Mouse (Mus musculus) forebrain, embryonic 15.5 days (tissue): ENCODE data around the gene Ugt2b35. TPM values are rescaled to one million over a fixed set of nuclear protein-coding genes. Genes with fewer than 3 reads are reported as not detected.
"Not testable (repeated sequence)": the region's sequence is repeated elsewhere in the genome, so short reads cannot be mapped to it uniquely, and the experiment has no call there.

ENCODE experiments used
- ATAC-seq: fragments of 200-750 bp; cut with Nextera tagmentation; replicated peaks from 2 replicates; pipeline ENCODE4 v1.8.0; 2017; ENCODE audit warnings: mild to moderate bottlenecking, moderate TSS enrichment, moderate library complexity
- H3K27ac ChIP-seq: fragments of 300-500 bp; sonication (generic); replicated peaks from 2 replicates; pipeline ENCODE4 v1.5.1; 2015; ENCODE audit warnings: mild to moderate bottlenecking, inconsistent platforms
- H3K27me3 ChIP-seq: fragments of 300-500 bp; sonication (generic); 2 replicates; pipeline ENCODE4 v1.6.1; 2015; ENCODE audit warnings: inconsistent platforms
- H3K36me3 ChIP-seq: fragments of 300-500 bp; sonication (generic); 2 replicates; pipeline ENCODE4 v1.6.1; 2015; ENCODE audit warnings: mild to moderate bottlenecking, inconsistent platforms
- H3K4me1 ChIP-seq: fragments of 300-500 bp; sonication (generic); 2 replicates; pipeline ENCODE4 v1.6.1; 2015; ENCODE audit warnings: inconsistent platforms
- H3K4me2 ChIP-seq: fragments of 300-500 bp; sonication (generic); replicated peaks from 2 replicates; pipeline ENCODE4 v1.6.1; 2015; ENCODE audit warnings: mild to moderate bottlenecking, inconsistent platforms
- H3K4me3 ChIP-seq: fragments of 300-500 bp; sonication (generic); 2 replicates; pipeline ENCODE4 v1.5.1; 2015; ENCODE audit warnings: mild to moderate bottlenecking, inconsistent platforms
- H3K9ac ChIP-seq: fragments of 300-500 bp; sonication (generic); replicated peaks from 2 replicates; pipeline ENCODE4 v1.6.1; 2015; ENCODE audit warnings: mild to moderate bottlenecking, inconsistent platforms
- H3K9me3 ChIP-seq: fragments of 300-500 bp; sonication (generic); 2 replicates; pipeline ENCODE4 v1.6.1; 2016; ENCODE audit warnings: inconsistent platforms
- WGBS: fragments of 180-500 bp; shearing (Covaris S2); methylation state at CpG from one replicate; pipeline ENCODE4 v1.1.7; 2015; ENCODE audit warnings: mixed read lengths; 5-methylcytosine and 5-hydroxymethylcytosine counted together
- polyA plus RNA-seq: library from polyadenylated mRNA; unstranded; fragments of >200 nt; fragmentation: Nextera tagmentation; extraction: Ambion mirVana; gene quantifications from 2 replicates; pipeline ENCODE4 v1.2.1, GENCODE M21; 2015

Gene Ugt2b35
- polyA plus RNA-seq, result not detected in 2 replicates

DNA sequence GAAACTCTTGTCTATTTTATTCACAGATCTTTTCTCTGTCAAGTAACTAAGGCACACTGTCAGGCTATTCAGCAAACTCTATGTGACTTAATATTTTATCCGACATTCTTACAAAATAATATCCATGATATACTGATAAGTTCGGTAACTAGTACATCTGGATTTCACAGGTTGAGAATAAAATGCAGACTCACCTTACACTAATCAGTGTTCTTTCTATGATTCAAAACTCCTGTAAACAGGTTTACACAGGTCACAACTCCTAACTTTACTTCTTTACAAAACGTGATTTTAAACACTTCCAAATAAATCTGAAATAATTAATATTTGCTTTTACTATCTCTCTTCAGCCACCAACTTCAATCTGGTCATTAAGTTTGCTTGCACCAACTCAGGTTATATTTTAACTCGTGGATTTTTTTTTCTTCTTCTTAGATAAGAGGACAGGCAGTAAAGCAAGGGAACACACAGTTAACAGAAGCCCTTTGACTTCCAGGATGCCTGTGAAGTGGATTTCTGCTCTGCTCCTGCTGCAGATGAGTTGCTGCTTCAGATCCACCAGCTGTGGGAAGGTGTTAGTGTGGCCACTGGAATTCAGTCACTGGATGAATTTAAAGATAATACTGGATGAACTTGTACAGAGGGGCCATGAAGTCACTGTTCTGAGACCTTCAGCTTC lies at the start of gene Ugt2b35:
Gene Ugt2b35 (plus strand): TSS at position 466 of the 679 bp plus-strand sequence.
- no peaks in the 10 kb centered on the region for H3K9me3 ChIP-seq
- H3K36me3 ChIP-seq, result no peaks in the 10 kb centered on the region
- no peak within 1 kb of the TSS for H3K4me3 ChIP-seq
- no peak within 1 kb of the TSS for H3K27ac ChIP-seq
- WGBS, result 84% methylated on average over 4 of the region's 4 CpGs
- H3K9ac ChIP-seq, result no peak within 1 kb of the TSS
- no peak within 1 kb of the TSS for H3K4me2 ChIP-seq
- H3K27me3 ChIP-seq, result no peaks in the 10 kb centered on the region
- no peak for ATAC-seq
- H3K4me1 ChIP-seq, result no peaks in the 10 kb centered on the region

DNA sequence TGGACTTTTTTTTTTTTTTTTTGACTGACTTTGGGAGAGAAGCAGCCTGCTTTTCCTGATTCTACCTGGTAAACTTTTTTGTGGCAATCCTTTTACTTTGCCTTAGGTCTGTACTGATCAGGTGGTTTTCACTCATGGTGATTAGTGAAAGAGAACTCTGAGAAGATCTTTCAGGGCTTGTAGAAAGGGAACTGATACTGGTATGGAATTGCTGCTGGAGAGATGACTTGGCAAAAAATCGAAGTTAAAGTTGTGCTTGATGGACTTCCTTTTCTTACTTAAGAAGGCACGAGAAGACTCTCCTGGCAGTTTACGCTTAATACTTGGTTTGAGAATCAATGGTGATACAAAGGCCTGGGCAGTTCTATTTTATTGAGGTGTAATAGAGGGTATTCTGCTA lies 40.2 kb upstream of the Ugt2b35 start:
- no peak overlapping the region for H3K9ac ChIP-seq
- WGBS, result 84% methylated on average over 3 of the region's 3 CpGs
- H3K27ac ChIP-seq, result no peak overlapping the region
- H3K9me3 ChIP-seq, result no peaks in the 10 kb centered on the region
- no peak for ATAC-seq
- H3K4me1 ChIP-seq, result no peaks in the 10 kb centered on the region
- H3K27me3 ChIP-seq, result no peaks in the 10 kb centered on the region
- no peak overlapping the region for H3K4me2 ChIP-seq
- H3K4me3 ChIP-seq, result no peak overlapping the region
- H3K36me3 ChIP-seq, result no peaks in the 10 kb centered on the region

DNA sequence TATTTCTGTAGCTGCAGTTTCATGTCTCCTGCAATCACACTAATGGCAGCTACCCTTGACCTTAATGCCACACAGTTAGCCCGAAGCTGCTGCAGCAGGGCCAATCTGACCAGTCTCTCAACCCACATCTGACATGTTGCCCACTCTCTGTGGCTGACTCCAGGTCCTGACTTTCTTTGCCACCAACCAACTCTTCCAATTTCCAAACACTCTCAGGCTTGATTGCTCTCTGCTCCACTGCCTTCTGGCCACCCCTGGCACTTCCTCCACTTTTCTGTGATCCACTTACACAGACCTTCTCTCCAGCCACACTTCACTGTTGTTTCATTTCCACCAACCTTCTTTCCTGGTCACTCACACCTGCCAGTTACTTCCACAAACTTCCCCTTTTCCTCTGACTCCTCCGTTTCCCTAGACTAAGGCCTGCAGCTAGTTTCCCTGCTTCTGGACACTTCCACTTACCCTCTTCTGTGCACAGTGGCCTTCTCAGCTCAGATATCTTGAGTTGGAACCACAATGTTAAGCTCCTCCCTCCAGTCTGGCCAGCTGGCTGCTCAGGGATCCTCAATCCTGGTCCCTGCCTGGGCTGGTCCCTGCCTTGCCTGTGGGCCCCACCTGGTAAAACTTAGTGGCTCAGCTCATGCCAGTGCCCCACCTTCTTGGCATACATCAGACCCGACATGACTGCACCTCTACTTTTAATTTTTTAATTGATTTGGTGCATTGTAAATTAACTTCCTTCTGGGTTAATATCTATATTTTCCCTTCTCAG lies 38.9 kb upstream of the Ugt2b35 start:
- Histone ChIP-seq H3K36me3 (no peaks in the 10 kb centered on the region), H3K9me3 (no peaks in the 10 kb centered on the region), H3K27me3 (no peaks in the 10 kb centered on the region), H3K4me3 (no peak overlapping the region), H3K9ac (no peak overlapping the region), H3K4me1 (no peaks in the 10 kb centered on the region), H3K4me2 (no peak overlapping the region), H3K27ac (no peak overlapping the region)
- WGBS, result 90% methylated on average over 3 of the region's 3 CpGs
- no peak for ATAC-seq

DNA sequence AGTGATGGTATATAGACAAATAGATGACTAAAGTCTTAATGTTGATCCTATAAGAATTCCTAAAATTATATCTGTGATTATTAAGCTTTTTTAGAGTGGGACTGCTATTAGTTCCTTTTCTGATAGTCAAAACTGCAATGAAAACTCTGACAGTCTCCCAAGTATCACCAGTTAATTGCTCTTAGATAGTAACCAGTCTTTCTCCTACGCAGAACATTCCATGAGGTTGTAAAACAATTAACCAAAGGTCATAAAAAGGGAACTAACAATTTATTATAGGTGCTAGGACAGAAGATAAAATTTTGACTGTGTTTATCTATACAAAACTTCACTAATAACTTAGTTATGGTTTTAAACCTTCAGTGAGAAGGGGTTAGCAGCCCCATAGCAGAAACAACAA lies 37.8 kb upstream of the Ugt2b35 start:
- H3K27ac ChIP-seq, H3K9me3 ChIP-seq, H3K36me3 ChIP-seq, H3K27me3 ChIP-seq, H3K4me2 ChIP-seq, H3K4me3 ChIP-seq, H3K4me1 ChIP-seq, H3K9ac ChIP-seq, ATAC-seq: not testable (repeated sequence)
- WGBS, result 91% methylated on average over 1 of the region's 1 CpGs

DNA sequence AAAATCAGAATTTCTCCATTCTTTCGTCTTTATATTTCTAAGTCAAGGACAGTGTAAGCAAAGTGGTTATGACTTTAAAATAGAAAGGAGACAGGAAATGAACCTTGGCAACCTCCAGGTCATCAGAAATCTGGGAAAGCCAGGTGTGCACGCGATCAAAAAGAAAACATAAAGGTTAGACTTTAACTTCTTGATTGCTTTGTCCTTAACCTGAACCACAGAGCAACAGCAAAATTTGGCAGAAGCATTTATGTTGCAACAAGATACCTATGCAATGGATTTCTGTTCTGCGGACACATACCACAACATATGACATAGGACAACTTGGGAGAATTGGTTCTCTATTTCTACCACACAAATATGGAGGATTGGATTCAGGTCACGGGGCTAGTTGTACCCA lies 33.4 kb upstream of the Ugt2b35 start:
- not testable (repeated sequence) for H3K27ac ChIP-seq, H3K27me3 ChIP-seq, H3K9ac ChIP-seq, H3K4me2 ChIP-seq, H3K36me3 ChIP-seq, H3K4me1 ChIP-seq, H3K9me3 ChIP-seq, H3K4me3 ChIP-seq, ATAC-seq
- WGBS, result 95% methylated on average over 5 of the region's 5 CpGs

DNA sequence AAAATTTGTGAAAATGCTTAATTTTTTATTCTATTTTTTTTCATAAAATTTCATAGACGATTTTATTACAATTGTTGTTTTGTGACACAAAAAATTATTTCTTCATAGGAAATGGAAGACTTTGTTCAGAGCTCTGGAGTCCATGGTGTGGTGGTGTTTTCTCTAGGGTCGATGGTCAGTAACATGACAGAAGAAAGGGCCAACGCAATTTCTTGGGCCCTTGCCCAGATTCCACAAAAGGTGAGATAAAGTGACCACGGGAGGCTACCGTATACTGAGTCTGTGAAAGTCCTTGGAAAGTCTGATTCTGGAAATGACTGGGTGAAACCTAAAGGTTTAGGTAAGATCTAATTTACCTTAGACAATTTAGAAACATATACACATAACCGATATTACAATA lies 4.1 kb downstream of the Ugt2b35 start:
- H3K27ac ChIP-seq, result no peak overlapping the region
- WGBS, result 88% methylated on average over 6 of the region's 6 CpGs

DNA sequence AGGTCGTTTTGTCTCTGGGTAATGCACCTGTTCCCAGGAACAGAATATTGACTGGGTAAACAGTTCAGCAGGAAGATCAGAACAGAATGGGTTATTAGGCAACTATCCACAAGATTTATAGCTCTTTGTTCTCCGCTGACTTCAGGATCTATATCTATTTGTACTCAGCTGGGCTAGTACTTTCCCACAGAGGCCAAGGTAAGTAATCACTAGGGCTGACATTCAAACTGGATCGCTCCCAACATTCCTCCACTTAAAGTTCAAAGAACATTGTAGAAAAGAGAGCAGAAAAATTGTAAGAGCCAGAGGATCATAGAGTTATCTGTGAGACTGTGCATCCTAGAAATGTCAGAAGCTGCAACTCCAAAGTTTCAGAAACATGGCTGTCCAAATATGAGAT lies 14.8 kb downstream of the Ugt2b35 start:
- ATAC-seq, result no peak
- no peak overlapping the region for H3K4me3 ChIP-seq
- 88% methylated on average over 3 of the region's 3 CpGs for WGBS

More for the DNA sequence above, 4.1 kb downstream of the Ugt2b35 start:
- Histone ChIP-seq H3K9me3 (no peaks in the 10 kb centered on the region), H3K27me3 (no peaks in the 10 kb centered on the region), H3K4me1 (no peaks in the 10 kb centered on the region), H3K9ac (no peak overlapping the region), H3K36me3 (no peaks in the 10 kb centered on the region), H3K4me3 (no peak overlapping the region), H3K4me2 (no peak overlapping the region)
- no peak for ATAC-seq

DNA sequence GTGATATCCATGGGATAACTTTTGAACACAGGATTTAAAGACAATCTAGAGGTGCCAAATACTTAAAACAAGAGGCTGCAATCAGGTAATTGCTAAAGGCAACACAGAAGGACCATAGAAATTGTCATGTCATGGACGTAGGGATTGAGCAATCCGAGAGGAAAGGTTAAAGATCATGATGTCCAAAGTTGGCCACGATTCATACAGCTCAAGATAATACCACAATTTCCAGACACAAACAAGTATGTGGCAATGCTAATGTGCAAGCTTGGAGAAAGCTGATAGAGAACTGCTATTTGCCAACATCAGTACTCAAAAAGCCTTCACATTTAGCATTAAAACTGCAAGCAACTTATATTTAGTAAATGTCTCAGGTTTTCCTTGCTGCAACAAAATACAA lies 26.7 kb downstream of the Ugt2b35 start:
- Histone ChIP-seq H3K9ac (no peak overlapping the region), H3K4me1 (no peaks in the 10 kb centered on the region), H3K27ac (no peak overlapping the region), H3K4me2 (no peak overlapping the region), H3K9me3 (no peaks in the 10 kb centered on the region), H3K27me3 (no peaks in the 10 kb centered on the region), H3K4me3 (no peak overlapping the region), H3K36me3 (no peaks in the 10 kb centered on the region)
- ATAC-seq, result no peak
- WGBS, result 82% methylated on average over 3 of the region's 3 CpGs

More for the DNA sequence above, 14.8 kb downstream of the Ugt2b35 start:
- Histone ChIP-seq H3K27me3 (no peaks in the 10 kb centered on the region), H3K4me2 (no peak overlapping the region), H3K9me3 (no peaks in the 10 kb centered on the region), H3K4me1 (no peaks in the 10 kb centered on the region), H3K27ac (no peak overlapping the region), H3K36me3 (no peaks in the 10 kb centered on the region), H3K9ac (no peak overlapping the region)

DNA sequence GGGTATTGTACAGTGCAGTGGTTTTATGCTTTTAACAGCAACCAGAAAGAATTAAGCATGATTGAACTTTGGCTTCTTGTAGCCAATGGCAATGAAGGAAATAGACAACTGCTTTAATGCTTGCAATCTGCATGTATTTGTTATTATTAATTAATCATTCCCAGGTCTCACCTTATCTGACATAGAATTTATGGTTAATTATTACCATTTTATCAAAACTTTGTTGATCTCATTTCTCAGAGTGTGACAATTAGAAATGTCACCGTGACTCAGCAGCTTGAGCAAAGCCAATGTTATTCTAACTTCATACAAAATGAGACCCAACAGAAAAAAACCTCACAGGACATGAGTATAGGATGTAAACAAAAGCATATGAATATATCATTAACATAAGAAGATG lies 30.0 kb downstream of the Ugt2b35 start:
- no peaks in the 10 kb centered on the region for H3K27me3 ChIP-seq
- no peaks in the 10 kb centered on the region for H3K9me3 ChIP-seq
- no peak for ATAC-seq
- no peak overlapping the region for H3K27ac ChIP-seq
- no peak overlapping the region for H3K9ac ChIP-seq
- no peak overlapping the region for H3K4me2 ChIP-seq
- WGBS, result 98% methylated on average over 1 of the region's 1 CpGs
- H3K4me1 ChIP-seq, result no peaks in the 10 kb centered on the region
- H3K36me3 ChIP-seq, result no peaks in the 10 kb centered on the region
- H3K4me3 ChIP-seq, result no peak overlapping the region

Other genes starting within 250 kb of the Ugt2b35 start
- gene Ythdc1, start 196.6 kb upstream of the Ugt2b35 start, polyA plus RNA-seq, result 40.6 and 43.1 TPM in 2 replicates
- gene Ugt2b34, start 93.9 kb upstream of the Ugt2b35 start, polyA plus RNA-seq, result not detected in 2 replicates
- not detected in 2 replicates for gene Ugt2b1, start 74.3 kb upstream of the Ugt2b35 start, polyA plus RNA-seq
- 0.09 TPM in 1 of 2 replicates, not detected in the other for gene Ugt2b36, start 91.7 kb downstream of the Ugt2b35 start, polyA plus RNA-seq
- gene Ugt2b5, start 139.5 kb downstream of the Ugt2b35 start, polyA plus RNA-seq, result not detected in 2 replicates